Mouse (Mus musculus) E14TG2a.4 (cell line): ENCODE measurements at regions not wholly inside any gene's neighbourhood (a gene's known extent, or its start where the extent isn't known, plus 50 kb on each side); places are given as distances from the start of the nearest gene placed in this dataset.

ENCODE experiments used
- H3K27me3 ChIP-seq: 2 replicates; pipeline ENCODE4 v1.6.1; 2014; ENCODE audit warnings: low read length, control low read depth; ENCODE audit not compliant: insufficient read depth
- H3K36me3 ChIP-seq: 2 replicates; pipeline ENCODE4 v1.6.1; 2014; ENCODE audit warnings: low read length, control low read depth; ENCODE audit not compliant: insufficient read depth
- H3K4me1 ChIP-seq: replicated peaks from 2 replicates; pipeline ENCODE4 v1.6.1; 2014; ENCODE audit warnings: low read depth, low read length, control low read depth
- H3K4me3 ChIP-seq: replicated peaks from 2 replicates; pipeline ENCODE4 v1.5.1; 2014; ENCODE audit warnings: mild to moderate bottlenecking, low read length
- H3K9me3 ChIP-seq: 2 replicates; pipeline ENCODE4 v1.6.1; 2014; ENCODE audit warnings: low read length, control low read depth
- CTCF ChIP-seq: conservative IDR thresholded peaks from 2 replicates; pipeline ENCODE4 v1.5.1; 2014; ENCODE audit warnings: low read length
- NANOG ChIP-seq: IDR thresholded peaks from 2 replicates; pipeline ENCODE4 v1.6.1; 2014; ENCODE audit warnings: borderline replicate concordance, low read length, mixed read lengths
- POU5F1 ChIP-seq: IDR thresholded peaks from 2 replicates; pipeline ENCODE4 v1.6.1; 2014; ENCODE audit warnings: low read length, borderline replicate concordance

DNA sequence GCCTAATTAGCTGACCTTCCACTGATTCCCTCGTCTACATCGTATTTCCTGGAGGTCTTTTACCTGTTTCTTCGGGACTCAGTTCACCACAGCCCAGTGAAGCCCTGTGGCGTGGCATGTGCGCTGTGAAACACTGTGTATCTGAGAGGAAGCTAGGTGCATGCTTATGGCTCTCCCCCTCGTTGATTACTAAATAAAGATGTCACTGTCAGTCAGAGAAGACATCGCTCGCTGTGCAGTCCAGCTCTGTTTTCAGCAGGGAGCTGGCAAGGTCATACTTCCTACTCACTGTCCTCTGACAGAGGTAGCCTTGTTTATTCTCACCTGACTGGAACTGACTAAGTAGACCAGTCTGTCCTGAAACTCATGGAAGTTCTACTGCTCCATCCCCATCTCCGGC is 68.7 kb upstream of the Adrb1 start:
- Histone ChIP-seq H3K36me3 (no peaks in the 10 kb centered on the region), H3K4me1 (peaks cover 42% of the 10 kb centered on the region), H3K27me3 (no peaks in the 10 kb centered on the region), H3K4me3 (no peak overlapping the region), H3K9me3 (peaks cover 12% of the 10 kb centered on the region)
- TF ChIP-seq NANOG (no peak), CTCF (no peak), POU5F1 (no peak)

GRCm38 (mm10) chr19:56655330-56655729 is 66.7 kb upstream of the Adrb1 start:
- H3K4me1 ChIP-seq, result peaks cover 42% of the 10 kb centered on the region
- no peaks in the 10 kb centered on the region for H3K27me3 ChIP-seq
- no peak for TF ChIP-seq CTCF
- TF ChIP-seq NANOG, result no peak
- no peaks in the 10 kb centered on the region for H3K36me3 ChIP-seq
- H3K4me3 ChIP-seq, result no peak overlapping the region
- peaks cover 15% of the 10 kb centered on the region for H3K9me3 ChIP-seq

- Histone ChIP-seq H3K4me1 (peaks cover 48% of the 10 kb centered on the region), H3K4me3 (no peak overlapping the region), H3K9me3 (peaks cover 12% of the 10 kb centered on the region), H3K36me3 (no peaks in the 10 kb centered on the region), H3K27me3 (no peaks in the 10 kb centered on the region)
- TF ChIP-seq CTCF (no peak), POU5F1 (no peak), NANOG (no peak)
Measured at GRCm38 (mm10) chr19:56660566-56661199, 61.3 kb upstream of the Adrb1 start.

DNA sequence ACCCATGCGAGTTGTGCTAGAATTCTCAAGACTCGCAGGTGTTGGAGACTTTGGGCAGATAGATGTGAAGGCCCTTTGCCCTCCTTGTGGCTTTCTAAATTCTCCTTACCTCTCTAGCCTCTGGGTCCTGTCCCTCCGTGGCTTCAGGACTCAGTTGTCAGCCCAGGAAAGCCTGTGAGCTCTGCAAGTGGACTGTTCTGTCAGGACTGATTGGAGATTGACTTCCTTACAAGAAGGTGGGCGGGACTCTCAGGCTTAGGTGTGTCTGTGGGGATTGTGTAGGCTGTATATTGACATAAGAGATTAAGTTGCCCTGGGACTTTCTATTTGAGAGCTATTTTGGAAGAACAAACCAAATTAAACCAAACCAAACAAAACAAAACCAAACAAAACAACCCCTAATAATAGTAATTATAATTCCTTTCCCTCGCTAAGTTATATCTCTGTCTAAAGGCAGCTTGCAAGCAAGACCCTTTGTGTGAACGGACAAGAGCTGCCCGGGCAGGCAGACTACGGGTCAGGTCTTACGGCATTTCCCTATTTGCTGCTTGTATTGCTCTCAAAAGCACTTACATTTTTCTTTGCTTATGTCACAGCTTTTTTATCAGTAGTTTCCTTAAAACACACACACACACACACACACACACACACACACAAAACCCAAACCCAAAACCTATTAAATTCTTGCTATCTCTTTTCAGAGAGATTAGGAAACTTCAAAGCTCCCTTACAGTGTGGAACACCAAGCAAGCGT is 58.3 kb upstream of the Adrb1 start:
- Histone ChIP-seq H3K36me3 (no peaks in the 10 kb centered on the region), H3K4me1 (peaks cover 63% of the 10 kb centered on the region), H3K4me3 (peak overlapping the region; percentile 64), H3K9me3 (peaks cover 16% of the 10 kb centered on the region), H3K27me3 (no peaks in the 10 kb centered on the region)
- TF ChIP-seq CTCF, result no peak

GRCm38 (mm10) chr19:56664307-56664775 is 57.7 kb upstream of the Adrb1 start:
- Histone ChIP-seq H3K9me3 (peaks cover 16% of the 10 kb centered on the region), H3K27me3 (no peaks in the 10 kb centered on the region), H3K36me3 (no peaks in the 10 kb centered on the region), H3K4me1 (peaks cover 69% of the 10 kb centered on the region), H3K4me3 (peak overlapping the region; percentile 64)
- TF ChIP-seq CTCF, result no peak
- no peak for TF ChIP-seq POU5F1
- no peak for TF ChIP-seq NANOG

GRCm38 (mm10) chr19:56664944-56665663 is 56.9 kb upstream of the Adrb1 start:
- no peak for TF ChIP-seq NANOG
- TF ChIP-seq CTCF, result no peak
- TF ChIP-seq POU5F1, result no peak
- H3K9me3 ChIP-seq, result peaks cover 16% of the 10 kb centered on the region
- H3K36me3 ChIP-seq, result no peaks in the 10 kb centered on the region

GRCm38 (mm10) chr19:56665972-56666371 is 56.0 kb upstream of the Adrb1 start:
- peaks cover 76% of the 10 kb centered on the region for H3K4me1 ChIP-seq
- H3K36me3 ChIP-seq, result no peaks in the 10 kb centered on the region
- H3K4me3 ChIP-seq, result peak overlapping the region; percentile 64
- H3K27me3 ChIP-seq, result peaks cover 11% of the 10 kb centered on the region; the same call in 1 of the 2 replicates
- TF ChIP-seq POU5F1, result no peak
- no peak for TF ChIP-seq CTCF
- TF ChIP-seq NANOG, result peak; percentile 54; the same call in 1 of the 2 replicates
- peaks cover 16% of the 10 kb centered on the region for H3K9me3 ChIP-seq

More at GRCm38 (mm10) chr19:56664944-56665663, 56.9 kb upstream of the Adrb1 start:
- peaks cover 77% of the 10 kb centered on the region for H3K4me1 ChIP-seq
- peaks cover 3% of the 10 kb centered on the region; the same call in 1 of the 2 replicates for H3K27me3 ChIP-seq
- H3K4me3 ChIP-seq, result peak overlapping the region; percentile 64

- peaks cover 16% of the 10 kb centered on the region for H3K9me3 ChIP-seq
- no peak for TF ChIP-seq CTCF
- TF ChIP-seq POU5F1, result no peak
- no peak for TF ChIP-seq NANOG
- no peaks in the 10 kb centered on the region for H3K36me3 ChIP-seq
- H3K27me3 ChIP-seq, result peaks cover 11% of the 10 kb centered on the region; the same call in 1 of the 2 replicates
- peaks cover 68% of the 10 kb centered on the region for H3K4me1 ChIP-seq
- no peak overlapping the region for H3K4me3 ChIP-seq
Measured at GRCm38 (mm10) chr19:56667903-56668302, 54.1 kb upstream of the Adrb1 start.
